Mouse (Mus musculus): Measurements from ENCODE around the gene Klhl3. TPM values are rescaled to one million over a fixed set of nuclear protein-coding genes. Genes with fewer than 3 reads are reported as not detected.

Klhl3 gene
- total RNA-seq, 2 experiments from 2014 or later = 0.61 to 0.86 TPM

- DNase-seq (ENCODE audit: low spot score in 2 of 2) = no peak
These were observed 87.5 kb downstream of the Klhl3 start for GRCm38 (mm10) chr13:58025701-58026414.

DNA sequence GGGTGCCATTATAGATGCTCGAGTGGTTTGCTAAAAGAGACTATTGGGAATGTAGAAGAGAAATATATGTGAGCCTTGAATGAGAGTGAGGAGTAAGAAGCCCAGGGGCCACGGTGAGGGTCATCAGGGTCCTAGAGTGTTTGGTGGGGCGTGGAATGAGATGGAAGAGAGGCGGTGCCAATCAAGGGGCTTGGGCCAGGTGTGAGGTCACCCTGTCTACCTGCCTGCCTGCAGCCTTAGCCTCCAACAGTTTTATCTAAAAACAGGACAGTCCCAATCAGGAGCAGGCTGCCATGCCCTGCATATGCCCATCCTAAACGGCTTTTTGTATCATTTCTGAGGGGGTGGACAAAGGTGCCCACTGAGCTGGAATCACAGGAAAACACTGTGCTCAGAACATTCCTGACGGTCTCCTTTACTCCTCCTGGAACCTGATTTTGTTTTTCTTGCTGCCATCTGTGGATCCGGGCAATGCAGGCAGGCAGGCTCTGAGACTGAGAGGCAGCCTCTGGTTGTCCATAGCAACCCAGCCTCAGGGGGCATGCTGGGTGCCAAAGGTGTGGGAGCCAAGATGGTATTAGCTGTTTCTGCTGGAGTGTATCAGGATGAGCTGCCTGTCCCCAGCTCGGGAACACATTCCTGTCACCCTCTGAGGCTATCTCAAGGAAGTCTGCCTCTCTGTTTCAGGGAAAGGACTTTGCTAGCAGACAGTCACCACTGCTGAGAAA, 89.5 kb downstream of the Klhl3 start:
- no peak for DNase-seq (ENCODE audit: low spot score in 2 of 2)

DNA sequence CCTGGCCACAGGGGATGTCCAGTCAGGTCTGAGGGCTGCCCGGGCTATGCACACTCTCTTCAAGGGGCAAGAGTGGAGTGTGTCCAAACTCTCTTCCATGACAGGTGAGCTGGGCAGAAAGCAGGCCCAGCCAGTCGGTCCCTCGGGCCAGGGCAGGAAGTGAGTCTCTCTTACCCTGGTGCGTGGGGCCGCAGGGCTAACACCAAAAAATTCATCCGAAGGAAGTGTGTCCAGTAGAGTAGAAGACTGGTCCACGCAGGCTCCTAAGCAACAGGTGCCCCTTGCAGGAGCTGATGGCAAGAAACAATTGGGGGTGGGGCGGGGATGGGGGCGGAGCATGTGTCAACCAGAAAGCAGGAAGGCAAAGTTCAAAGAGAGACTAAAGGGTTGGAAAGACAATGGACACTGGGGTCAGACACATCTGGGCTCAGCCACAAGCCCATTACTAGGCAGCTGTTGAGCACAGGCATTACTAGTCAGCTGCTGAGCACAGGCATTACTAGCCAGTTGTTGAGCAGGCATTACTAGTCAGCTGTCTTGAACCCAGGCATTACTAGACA, 90.3 kb downstream of the Klhl3 start:
- no peak for DNase-seq (ENCODE audit: low spot score in 2 of 2)

DNA sequence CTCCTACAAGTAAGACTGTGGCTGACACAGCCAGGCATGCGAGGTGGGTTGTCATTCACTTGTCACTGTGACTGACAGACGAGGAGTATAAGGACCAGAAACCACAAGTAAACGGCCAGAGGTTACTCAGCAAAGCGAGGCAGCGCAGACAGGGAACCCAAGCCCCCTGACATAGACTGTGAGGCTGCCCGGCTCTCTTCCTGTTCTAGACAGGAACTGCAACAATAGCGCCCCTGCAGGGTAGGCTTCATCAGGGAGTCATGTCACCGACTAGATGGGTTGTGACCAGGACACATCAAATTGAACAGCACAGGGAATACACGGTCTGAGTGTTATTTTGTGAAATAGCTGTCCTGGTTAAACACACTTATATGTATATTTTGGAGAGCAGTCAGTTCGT, 93.0 kb downstream of the Klhl3 start:
- no peak for DNase-seq (ENCODE audit: low spot score in 2 of 2)

GRCm38 (mm10) chr13:58017298-58017697, 96.1 kb downstream of the Klhl3 start:
- no peak for DNase-seq (ENCODE audit: low spot score in 2 of 2)

GRCm38 (mm10) chr13:58012067-58012925, 101.1 kb downstream of the Klhl3 start:
- DNase-seq (ENCODE audit: low spot score in 2 of 2) = peak; percentile 41 to 53

- DNase-seq (ENCODE audit: low spot score in 2 of 2) = no peak
These were observed 101.9 kb downstream of the Klhl3 start for GRCm38 (mm10) chr13:58011526-58011925.

DNA sequence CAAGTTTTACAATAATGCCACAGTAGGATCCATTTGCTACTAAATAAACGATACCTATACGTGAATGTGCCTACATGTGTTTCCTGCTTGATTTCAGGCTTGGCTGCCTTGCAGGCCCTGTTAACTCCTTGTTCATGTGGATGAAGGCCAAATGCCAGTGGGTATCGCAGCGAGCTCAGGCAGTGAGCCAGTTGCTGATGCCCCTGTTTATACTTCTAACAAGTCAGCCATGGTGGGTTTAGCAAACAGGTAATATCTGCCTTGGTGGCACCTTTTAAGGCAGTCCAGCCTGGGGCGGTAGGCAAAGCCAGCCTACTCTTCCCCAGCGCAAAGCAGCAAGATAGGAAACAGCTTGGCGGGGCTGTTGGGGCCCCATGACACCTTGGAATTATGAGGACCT, 103.0 kb downstream of the Klhl3 start:
- DNase-seq (ENCODE audit: low spot score in 2 of 2) = no peak

DNA sequence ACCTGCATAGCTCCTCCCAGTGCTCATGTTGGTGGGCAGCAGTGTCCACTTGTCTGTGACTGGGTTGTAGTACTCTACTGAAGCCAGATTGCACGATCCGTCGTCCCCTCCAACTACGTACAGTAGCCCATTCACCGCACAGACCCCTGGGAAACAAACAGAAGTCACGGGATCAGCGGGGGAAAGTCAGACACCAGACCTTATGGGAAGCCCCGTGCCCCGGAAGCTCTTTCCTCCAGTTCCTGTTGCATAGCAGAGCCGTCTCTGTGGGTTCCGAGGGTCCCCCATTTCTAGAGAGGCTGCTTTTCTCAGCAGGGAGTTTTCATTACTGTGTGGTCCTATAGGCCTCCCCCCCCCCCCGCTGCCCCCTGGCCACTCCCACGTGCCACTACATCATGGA, 104.1 kb downstream of the Klhl3 start:
- DNase-seq (ENCODE audit: low spot score in 2 of 2) = no peak

GRCm38 (mm10) chr13:58008038-58008364, 105.4 kb downstream of the Klhl3 start:
- DNase-seq (ENCODE audit: low spot score in 2 of 2) = no peak

- peak in 1 of 2 experiments; percentile 15 for DNase-seq (ENCODE audit: low spot score in 2 of 2)
These were observed 105.9 kb downstream of the Klhl3 start for GRCm38 (mm10) chr13:58007256-58008037.

DNA sequence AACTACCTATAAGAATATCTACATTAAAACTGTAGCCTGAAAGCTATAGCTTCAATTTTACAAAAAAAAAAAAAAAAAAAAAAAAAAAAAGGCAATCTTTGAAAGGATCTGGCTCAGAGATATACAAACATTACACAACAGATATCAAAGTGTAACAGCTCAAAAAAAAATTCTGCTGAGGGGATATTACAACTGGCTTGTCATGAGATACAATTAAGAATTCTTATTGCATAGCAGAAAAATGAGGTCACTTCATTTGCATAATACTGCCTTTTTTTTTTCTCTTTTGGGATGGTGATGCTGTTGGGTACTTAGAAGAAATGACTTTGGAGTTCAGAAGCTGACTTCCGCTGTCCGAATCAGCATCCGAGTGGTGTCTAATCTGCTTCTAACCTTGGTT, 111.6 kb downstream of the Klhl3 start:
- no peak for DNase-seq (ENCODE audit: low spot score in 2 of 2)

DNA sequence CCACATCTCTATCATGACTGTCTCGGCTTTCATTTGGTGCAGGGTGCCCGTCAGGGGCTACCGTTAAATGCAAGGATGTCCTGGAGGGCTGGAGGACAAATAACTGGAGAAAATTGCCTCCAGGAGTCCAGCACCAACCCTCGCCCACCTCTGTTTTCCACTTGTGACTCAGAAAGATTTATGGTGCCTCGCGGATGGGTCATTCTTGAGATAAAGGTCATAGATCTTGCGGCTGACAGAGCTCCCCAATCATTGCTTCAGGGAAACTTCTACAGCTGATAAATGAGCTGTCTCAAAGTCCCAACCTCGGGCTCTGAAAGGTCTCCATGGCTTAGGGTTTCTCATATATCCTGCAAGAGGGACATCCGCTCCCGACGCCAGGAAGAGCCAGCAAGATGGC, 116.9 kb downstream of the Klhl3 start:
- peak in 1 of 2 experiments; percentile 19 for DNase-seq (ENCODE audit: low spot score in 2 of 2)

DNA sequence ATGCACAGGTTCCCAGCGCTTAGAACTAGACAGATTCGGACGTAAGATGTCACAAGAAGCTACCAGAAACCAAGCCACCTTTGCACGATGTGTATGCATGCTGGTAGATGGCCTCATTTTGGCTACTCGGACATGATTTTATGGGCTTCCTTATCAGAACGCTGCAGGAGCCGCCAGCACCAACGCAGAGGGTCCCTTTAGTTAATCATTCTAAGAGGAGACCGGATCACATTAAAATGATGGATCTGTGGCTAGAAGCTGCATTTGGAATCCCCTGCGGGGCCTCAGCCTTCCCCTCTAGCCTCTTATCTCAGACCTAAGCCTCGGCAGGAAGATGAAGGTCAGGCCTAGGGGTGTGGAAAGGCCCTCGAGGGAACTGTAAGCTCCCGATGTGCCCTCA, 117.5 kb downstream of the Klhl3 start:
- DNase-seq (ENCODE audit: low spot score in 2 of 2) = no peak

- DNase-seq (ENCODE audit: low spot score in 2 of 2) = no peak
These were observed 128.8 kb downstream of the Klhl3 start for GRCm38 (mm10) chr13:57984637-57985036.

DNA sequence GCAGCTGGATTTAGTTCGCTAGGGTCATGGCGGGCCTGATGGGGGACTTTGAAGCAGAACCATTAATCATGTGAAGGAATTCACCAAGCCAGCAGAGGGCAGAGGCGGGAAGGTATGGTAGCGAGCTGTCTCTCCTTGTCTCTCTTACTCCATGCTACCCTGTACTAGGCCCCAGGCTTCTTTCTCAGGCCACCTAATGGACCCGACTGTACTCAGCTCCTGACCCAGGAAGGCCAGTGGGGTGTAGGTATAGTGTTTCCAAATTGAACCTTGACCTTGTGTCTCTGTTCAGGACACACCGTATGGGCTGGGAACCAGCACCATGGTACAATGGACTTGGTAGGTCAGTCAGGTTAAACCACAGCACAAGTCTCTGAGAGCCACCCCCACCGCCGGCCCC, 129.2 kb downstream of the Klhl3 start:
- DNase-seq (ENCODE audit: low spot score in 2 of 2) = no peak

DNA sequence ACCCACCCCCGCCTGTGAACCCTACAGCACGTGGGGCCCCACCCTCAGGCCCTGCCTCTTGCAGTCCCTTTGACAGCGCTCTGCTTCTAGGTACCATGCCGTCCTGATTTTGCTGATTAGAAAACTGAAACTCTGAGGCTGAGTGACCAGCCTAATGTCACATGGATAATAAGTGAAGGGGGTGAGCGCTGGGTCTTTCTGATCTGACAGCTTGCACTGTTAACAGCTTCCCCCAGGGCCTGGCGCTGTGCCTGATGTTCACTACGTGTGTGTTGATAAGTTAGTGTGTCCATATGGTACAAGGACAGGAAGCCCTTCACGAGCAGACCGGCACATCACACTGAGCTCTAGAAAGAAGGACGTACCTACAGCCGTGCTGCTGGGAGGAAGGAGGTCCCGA, 130.1 kb downstream of the Klhl3 start:
- DNase-seq (ENCODE audit: low spot score in 2 of 2) = no peak

GRCm38 (mm10) chr13:57982904-57983303, 130.5 kb downstream of the Klhl3 start:
- no peak for DNase-seq (ENCODE audit: low spot score in 2 of 2)

GRCm38 (mm10) chr13:57980679-57981078, 132.7 kb downstream of the Klhl3 start:
- no peak for DNase-seq (ENCODE audit: low spot score in 2 of 2)

- DNase-seq (ENCODE audit: low spot score in 2 of 2) = no peak
These were observed 133.3 kb downstream of the Klhl3 start for GRCm38 (mm10) chr13:57980071-57980470.

GRCm38 (mm10) chr13:57978931-57979330, 134.5 kb downstream of the Klhl3 start:
- DNase-seq (ENCODE audit: low spot score in 2 of 2) = no peak
